Mouse (Mus musculus) lung, adult 18-20 months (tissue): ENCODE results near the gene Rorc.
A peak's percentile ranks its signal among the peaks of the same experiment; 100 is the strongest.

Experiments used
- DNase-seq, 2 experiments: peaks; one replicate each; pipeline ENCODE4 v3.0.0; 2022; ENCODE audit warnings: mixed read lengths in 2 of 2

Rorc gene

DNA sequence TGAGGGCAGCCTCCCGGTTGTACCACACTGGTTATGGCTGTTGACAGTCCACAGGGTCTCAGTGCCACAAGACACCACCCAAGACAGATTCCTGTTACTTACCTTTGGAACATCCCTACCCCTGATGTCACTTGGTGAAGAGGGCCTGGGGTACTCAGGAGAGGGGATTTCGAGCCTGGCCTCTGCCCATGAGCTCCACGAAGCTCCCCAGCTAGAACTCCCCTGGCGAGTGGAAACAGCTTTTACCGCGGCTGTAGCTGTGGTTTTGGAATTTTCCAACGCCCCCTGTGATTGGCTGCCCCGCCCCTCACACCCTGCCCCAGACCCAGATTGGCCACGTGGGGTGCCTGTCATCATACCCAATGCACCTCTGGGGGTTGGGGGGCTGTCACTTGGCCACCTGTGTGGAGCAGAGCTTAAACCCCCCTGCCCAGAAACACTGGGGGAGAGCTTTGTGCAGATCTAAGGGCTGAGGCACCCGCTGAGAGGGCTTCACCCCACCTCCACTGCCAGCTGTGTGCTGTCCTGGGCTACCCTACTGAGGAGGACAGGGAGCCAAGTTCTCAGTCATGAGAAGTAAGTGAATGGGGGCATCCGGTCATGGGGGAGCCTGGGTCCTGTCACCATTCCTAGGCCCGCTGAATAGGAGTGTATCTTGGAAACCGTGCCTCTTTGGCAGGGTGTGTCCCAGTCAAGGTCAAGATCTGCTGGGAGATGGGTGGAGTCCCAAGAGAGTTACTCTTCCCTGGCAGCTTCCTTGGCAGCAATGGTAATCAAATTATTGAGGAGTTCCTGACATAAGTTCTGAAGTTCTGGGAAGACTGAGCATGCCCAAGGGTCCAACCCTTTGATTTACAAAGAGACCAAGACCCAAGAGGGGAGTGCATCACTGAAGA lies 4.7 kb downstream of the Rorc start:
- no peak for DNase-seq

DNA sequence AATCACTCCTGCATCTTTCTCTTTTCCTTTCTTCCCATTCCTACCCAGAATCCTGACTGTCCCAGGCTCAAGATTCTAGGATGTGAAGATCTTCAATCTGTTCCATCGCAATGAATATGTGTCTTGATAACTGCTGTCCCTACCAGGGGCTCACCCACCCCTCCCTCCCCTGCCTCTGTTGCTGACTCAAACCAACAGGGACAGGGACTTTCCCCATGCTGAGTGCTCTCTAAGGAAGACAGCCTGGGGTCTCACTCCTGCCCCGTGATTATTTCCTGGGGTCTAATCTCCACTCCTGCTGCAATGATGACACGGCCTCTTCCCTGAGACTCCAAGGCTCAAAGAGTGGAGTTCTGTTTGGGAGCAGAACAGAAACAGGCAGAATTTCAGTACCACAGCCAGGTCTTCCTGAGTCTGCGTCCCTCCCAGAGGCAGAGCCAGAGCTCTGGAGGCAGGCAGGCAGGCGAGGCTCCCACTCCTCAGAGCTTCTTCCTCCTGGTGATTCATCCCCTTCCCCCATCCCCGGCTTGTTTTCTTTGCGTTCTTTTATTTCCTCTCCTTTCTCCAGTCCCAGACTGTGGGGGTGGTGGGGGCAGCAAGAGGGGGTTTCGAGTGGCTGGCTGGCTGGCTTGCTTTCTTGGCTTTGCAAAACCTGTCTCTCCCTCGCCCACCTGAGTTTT lies 7.4 kb downstream of the Rorc start:
- no peak for DNase-seq

DNA sequence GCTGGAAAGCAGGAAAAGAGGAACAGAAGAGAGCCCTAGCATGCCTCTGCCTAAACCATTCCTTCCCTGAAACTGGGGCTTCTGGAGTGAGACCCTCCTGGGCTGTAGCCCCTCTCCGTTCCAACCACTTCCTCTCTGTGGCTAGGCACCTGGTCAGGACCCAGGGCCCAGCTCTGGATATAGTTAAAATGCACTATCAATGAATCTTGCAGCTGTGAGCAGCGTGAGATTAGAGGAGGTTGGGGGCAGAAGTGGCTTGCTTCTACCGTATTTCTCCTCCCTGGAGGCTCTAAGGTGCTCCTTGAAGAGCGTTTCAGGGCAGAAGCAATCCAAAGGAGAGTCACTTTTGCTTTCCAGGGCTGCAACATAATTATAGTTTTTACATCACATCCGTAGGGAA lies 9.7 kb downstream of the Rorc start:
- DNase-seq, result no peak

DNA sequence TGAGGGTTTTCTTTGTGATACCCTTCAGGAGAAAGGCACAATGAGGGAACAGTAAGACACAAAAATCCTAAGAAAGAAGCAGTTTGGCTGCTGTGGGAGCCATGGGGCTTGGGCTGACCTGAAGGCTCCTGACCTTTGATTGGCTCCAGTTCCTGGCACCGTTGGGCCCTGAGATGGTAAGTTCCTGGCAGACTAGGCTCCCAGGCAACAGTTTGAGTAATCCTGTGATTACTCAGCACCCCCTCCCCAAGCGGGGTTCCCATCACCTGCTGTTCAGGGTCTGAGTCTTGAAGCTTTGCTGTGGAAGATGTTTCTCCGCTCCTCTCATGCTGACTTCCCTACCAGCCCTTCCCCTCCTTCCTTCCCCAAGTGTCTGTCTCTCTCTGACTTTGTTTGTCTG lies 10.9 kb downstream of the Rorc start:
- no peak for DNase-seq

DNA sequence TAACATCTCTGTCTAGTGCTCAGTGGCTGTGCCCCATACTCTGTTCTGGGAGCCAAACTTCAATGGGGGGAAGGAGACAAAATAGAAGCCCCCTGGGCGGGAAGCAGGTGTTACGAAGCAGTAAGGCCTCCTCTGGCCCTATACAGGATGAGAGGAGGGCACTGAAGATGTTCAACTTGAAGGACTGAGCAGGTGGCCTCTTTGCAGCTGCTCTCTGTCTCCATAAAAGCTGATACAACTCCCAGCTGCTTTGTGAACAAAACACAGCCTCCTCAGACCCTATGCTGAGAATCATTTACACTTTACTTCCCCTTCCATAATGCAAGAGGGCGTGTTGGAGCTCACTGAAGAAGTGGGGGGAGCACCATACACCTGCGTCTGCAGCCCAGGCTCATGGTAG lies 14.1 kb downstream of the Rorc start:
- no peak for DNase-seq

DNA sequence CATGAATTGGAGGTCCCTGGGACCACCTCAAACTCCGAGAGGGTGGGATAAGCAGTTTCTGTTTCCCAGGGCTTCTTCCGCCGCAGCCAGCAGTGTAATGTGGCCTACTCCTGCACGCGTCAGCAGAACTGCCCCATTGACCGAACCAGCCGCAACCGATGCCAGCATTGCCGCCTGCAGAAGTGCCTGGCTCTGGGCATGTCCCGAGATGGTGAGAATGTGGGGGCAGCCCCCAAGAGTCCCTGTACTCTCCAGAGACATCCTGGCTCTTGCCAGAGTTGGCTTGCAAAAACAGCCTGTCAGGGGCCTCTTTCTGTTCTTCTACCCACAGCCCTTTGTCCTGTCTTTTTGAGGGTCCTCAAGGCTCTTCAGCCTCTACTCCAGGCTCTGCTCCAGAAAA lies 14.8 kb downstream of the Rorc start:
- DNase-seq, result no peak

DNA sequence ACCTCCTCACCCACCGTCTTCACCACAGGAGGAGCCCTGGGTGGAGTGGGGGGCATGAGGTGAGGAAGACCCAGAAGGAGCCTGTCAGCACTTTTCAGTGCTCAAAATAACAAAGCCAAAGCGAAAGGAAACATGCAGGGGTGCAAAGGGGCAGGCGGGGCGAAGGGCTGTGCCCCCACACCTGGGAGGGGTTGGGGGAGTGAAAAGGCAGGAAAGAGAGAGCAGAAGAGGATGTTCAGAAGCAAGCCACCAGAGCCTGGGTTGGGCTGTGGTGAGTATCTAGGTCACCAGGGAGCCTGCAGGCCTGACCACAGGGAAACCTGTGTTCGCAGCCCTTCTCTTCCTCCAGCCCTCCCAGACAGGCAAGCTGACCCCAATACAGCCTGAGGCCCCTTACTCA lies 15.5 kb downstream of the Rorc start:
- DNase-seq, result no peak

DNA sequence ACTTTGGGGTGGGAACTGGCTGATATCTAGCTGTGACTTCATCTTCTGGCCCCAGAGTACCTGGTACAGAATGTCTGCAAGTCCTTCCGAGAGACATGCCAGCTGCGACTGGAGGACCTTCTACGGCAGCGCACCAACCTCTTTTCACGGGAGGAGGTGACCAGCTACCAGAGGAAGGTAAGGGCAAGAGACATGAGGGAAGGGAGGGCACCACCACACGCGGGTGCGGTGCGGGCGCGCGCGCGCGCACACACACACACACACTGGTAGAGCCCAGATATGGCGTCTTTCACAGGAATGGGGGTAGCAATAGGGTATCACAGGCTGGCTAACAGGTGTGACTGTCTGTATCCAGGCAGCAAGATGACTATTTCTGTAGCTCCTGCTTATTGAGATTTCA lies 16.8 kb downstream of the Rorc start:
- no peak for DNase-seq

DNA sequence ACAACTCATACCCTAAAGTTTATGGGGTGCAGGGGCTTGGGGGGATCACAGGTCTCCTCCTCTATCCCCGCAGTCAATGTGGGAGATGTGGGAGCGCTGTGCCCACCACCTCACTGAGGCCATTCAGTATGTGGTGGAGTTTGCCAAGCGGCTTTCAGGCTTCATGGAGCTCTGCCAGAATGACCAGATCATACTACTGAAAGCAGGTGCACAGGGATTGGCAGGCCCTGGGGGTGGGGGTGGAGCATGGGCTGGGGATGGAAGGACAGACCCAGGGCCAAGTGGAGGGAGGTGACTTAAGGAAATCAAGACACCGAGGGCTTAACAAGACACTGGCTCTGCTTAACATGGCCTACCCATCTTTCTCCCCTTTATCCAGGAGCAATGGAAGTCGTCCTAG lies 18.4 kb downstream of the Rorc start:
- no peak for DNase-seq

DNA sequence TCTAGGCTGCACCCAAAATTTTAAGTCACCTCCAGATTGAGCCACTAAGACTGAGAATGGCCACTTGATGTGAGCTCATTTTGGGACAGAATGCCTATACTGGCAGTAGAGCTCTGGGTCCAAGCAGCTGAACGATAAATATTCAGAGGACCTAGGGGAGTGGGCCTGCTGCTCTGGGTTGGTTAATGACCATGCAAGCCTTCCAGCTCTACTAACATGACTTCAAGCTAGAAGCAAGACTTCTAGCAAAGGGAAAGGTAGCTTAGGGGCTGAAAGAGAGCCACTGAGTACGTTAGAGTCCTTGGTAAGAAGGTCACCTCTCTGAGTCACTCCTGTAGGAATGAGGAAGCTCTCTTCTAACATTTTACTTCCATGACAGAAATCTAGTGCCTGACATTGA lies 19.5 kb downstream of the Rorc start:
- no peak for DNase-seq

DNA sequence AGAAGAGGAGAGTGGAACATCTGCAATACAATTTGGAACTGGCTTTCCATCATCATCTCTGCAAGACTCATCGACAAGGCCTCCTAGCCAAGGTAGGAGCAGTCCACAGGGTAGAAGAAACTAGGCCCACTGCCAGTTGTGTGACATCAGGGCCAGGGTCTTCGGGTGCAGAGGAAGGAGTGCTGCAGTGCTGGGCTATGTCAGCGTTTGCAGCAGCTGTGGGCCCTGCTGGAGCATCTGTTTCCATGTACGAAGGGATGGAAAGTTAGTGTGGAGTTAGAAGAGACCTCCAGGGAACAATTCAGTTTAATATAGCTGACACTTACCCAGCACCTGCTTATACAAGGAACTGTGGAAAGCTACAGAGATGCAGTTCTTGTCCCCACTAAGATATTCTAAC lies 20.5 kb downstream of the Rorc start:
- DNase-seq, result no peak

DNA sequence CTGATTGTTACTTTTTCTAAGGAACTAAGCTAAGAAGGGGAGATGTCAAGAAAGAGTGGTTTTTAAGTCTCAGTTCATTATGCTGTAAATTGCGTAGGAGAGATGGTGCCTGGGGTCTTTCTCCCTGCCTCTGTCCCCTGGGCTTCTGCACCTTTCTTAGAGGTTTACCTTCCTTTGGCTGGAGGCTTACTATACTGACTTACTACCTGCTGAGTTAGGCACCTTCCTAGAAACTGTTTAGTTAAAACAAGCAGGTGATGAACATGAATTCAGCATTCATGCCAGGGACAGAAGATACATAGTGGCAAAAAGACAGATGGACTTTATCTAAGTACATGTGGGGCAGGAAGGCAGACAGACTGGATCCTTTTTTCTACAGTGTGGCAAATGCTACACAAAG lies 23.7 kb downstream of the Rorc start:
- no peak for DNase-seq

DNA sequence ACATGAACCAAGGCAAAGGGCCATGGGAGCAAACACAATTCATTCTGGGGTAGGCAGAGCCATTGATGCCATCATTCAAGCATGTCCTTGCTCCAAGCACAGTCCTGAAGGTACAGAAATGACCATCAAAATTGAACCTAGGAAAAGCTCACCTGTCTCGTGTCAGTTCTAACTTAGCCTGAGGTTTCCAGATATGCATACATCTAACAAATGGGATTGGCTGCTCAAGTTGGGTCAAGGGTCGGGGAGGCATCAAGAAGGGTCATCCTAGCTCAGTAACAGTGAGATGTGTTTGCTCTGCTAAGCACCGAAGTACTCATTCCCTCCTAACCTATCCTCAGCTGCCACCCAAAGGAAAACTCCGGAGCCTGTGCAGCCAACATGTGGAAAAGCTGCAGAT lies 24.3 kb downstream of the Rorc start:
- DNase-seq, result no peak

DNA sequence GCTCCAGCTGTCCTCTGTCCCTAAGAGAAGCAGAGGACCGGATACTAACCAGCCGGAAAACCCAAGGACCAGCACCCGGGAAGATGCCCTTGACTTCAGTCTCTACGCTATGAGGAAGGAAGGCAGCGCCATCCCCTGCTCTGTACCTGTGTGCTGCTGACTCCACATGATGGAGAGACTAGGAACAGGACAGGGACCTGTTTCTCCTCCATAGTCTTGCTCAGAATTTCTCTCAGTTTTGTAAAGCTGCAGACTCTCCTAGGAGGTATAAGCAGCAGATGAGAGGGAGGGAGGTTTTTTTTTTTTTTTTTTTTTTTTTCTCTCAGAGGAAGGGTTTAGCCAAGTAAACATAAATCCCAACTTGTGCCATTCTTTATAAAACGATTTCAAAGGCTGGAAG lies 25.6 kb downstream of the Rorc start, which contains the start of gene Lingo4:
Gene Lingo4 (plus strand): TSS at position 301 of the 400 bp plus-strand sequence.
- DNase-seq, result no peak

DNA sequence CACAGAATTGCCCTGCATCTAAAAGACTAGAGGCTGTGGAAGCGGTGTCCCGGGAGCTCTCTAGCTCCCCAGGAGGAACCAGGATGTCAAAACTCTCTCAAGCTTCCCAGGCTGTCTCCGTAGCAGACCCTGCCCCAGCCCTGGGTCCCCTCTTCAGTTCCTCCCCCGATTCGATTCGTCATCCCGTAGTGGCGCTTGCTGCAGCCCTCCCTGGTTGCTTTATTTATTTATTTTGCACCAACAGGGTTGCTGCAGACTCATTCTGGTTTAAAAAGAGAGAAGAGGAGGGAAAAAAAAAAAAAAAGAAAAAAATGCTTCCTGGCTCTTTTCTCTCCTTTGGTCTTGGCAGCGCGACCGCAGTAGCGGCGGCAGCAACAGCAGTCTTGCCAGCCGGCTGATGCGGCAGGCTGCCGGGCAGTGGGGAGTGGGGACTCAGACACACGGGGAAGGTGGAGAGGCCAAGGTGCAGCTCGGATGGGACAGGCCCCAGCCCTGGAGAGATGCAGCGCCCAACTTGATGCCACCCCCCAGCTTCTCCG lies 26.4 kb downstream of the Rorc start:
- DNase-seq, result no peak

DNA sequence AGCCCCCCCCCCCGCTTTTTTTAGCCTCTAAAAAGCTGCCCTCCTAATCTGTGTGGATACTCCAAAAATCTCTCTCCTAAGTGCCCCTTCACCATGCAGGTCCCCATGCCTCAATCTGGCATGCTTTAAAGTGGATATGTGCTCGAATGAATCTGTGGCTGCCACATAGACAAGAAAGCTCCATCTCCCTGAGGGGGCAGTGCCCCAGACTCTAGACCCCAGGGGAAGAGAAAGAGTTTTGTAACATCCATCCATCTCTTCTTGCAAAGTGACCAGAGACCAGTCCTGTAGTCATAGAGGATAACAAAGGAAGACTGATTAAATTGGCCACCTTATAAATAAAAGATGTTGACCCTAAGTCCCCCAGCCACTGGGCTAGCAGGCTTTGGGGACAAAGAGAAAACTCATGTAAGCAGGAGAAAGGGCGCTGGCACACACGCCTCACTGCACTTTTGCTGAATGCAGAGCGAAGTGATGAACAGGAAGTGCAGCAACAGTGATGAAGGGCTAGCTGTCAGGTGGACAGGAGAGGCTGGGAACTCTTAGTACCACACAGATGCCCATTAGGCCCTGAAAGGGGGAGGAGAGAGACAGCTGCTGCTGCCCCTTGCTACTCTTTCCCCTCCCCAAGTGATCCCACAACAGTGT lies 27.2 kb downstream of the Rorc start:
- no peak for DNase-seq

DNA sequence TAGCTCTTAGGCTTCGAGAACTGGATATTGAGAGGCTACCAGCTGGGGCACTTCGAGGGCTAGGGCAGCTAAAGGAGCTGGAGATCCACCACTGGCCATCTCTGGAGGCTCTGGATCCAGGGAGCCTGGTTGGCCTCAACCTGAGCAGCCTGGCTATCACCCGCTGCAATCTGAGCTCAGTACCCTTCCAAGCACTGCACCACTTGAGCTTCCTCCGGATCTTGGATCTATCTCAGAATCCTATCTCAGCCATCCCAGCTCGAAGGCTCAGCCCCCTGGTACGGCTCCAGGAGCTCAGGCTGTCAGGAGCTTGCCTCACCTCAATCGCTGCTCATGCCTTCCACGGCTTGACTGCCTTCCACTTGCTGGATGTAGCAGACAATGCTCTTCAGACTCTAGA lies 29.9 kb downstream of the Rorc start:
- no peak for DNase-seq

DNA sequence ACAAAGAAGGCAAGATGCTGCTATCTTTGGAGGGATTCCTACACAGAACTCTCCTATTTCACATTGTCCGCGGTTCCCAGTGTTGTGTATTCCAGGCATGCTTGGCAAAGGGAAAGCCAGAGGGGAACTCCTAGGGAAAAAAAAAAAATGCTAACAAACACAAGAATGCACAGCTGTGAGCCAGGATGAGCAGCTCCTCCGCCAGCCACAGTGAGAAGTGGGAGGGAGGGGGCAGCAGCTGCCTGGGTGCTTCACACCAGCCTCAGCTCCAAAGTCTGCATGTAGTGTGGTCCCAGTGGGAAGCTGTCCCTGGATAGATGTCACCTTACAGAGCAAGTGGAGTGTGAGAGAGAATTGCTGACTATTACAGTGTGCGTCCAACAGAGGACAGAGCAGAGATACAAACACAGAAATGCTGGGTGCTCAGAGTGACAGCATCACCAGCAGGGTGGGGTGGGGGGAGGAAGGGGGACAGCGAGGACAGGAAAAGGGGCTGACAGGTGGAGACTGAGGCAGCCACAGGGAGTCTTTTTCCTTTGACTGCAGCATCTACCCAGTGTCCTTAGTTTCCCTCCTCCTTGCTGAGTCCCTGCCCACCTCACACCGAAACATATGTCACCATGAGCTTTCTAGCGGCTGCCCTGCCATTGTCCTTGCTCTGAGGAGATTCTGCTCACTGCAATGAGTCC lies 31.9 kb downstream of the Rorc start:
- no peak for DNase-seq

DNA sequence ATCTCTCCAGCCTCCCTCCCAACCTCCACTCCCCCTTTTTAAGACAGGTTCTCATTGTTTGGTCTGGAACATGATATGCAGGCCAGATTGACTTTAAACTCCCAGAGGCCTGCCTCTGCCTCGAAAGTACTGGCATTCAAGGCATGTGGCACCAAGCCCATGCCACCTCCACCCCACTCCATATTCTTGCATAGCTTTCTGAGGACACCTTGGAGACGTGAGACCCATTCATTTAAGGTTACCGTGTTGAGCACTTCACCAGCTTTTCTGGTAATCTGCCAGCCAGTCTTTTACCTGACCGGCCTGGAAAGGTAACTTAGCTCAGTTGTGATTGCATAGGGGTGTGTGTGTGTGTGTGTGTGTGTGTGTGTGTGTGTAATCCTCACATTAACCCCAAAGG lies 33.0 kb downstream of the Rorc start:
- peak; percentile 70 to 84 for DNase-seq

DNA sequence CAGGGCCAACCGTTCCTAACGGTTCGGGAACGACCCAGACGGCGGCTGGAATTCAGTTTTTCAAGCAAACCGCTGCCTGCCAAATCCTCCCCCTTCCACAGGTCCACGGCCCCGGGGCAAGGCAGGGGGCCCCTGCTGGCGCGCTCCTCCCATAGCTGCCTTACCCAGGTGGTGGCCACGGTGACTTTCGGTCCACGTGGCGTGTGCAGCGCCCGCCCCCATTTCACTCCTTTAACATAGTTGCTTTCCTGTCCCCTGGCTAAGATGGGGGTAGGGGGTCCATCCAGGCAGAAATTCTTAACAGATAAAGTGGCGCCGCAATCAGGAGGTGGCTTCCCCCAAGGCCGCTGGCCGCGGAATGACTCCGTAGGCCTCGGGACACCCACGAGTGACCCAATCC lies 39.9 kb downstream of the Rorc start:
- no peak for DNase-seq

DNA sequence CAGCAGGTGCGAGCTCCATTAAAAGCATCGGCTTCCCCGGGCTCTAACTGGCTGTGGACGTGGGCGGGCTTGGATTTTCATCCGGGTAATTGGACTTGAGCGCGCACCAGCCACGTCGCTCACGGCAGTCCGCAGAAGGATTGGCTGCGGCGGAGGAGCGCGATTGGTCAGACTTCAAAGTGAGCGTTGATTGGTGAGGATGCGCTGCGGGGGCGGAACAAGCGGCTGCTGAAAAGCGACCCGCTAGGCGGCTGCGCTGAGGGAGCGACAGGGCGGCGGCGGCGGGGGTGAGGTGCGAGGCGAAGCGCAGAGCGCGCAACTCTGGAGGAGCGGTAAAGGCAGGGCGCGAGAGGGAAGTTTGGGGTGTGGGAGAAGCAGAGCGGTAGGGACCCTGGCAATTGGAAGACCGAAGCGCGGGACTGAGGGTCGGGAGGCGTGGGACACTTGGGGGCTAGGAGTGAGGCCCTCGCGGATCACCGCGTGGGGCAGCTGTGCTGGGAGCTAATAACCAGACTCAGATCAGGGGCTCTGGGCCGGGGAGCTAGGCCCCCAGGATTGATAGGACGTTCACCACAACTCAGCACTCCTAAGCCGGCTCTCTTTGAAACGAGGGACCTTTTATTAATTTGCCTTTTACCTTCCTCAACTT lies 40.6 kb downstream of the Rorc start, which contains the start of gene Tdrkh:
Gene Tdrkh (plus strand): TSS at position 243 of the 649 bp plus-strand sequence.
- DNase-seq, result peak; percentile 96

DNA sequence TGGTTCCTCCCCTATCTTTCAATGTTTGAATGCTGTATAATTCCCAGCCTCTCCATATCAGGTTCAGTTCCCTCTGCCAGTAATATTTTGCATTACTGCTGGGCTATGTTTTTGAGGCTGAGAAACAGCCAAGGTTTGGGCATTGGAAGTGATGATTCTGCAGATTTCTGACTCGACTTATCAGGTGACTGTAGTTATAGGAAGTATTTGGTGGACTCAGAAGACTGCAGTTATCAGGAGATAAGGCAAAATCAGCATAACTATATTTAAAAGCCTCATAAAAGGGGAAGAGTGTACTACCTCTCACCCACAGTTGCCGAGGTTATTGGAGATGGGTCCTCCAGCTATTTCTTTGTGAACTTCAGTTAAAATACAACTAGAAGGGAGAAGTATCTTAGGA lies 58.4 kb downstream of the Rorc start:
- DNase-seq, result no peak
